Mouse (Mus musculus) testis, adult 2 months (tissue): ENCODE measurements around the gene Mfsd2b.

Experiments used
- CTCF ChIP-seq: fragments of 200-500 bp; IDR thresholded peaks from 2 replicates; pipeline ENCODE4 v1.5.1; 2012; ENCODE audit warnings: low read depth, mild to moderate bottlenecking, inconsistent platforms, low read length, moderate library complexity; ENCODE audit not compliant: control insufficient read depth, insufficient read depth, insufficient replicate concordance
- POLR2A ChIP-seq: fragments of 200-500 bp; IDR thresholded peaks from 2 replicates; pipeline ENCODE4 v1.6.1; 2012; ENCODE audit warnings: low read depth, mild to moderate bottlenecking, inconsistent platforms, low read length, moderate library complexity; ENCODE audit not compliant: control insufficient read depth

- no peak for TF ChIP-seq POLR2A
- TF ChIP-seq CTCF: no peak
Observed at GRCm38 (mm10) chr12:4816680-4817360, 57.3 kb downstream of the Mfsd2b start.
